Mouse (Mus musculus) frontal cortex, postnatal 25 days (tissue): ENCODE data around the gene Grik3.

Source experiments
- DNase-seq, 2 experiments: peaks; one replicate each; pipeline ENCODE4 v3.0.0; 2022; ENCODE audit warnings: low spot score in 2 of 2

The Grik3 gene

DNA sequence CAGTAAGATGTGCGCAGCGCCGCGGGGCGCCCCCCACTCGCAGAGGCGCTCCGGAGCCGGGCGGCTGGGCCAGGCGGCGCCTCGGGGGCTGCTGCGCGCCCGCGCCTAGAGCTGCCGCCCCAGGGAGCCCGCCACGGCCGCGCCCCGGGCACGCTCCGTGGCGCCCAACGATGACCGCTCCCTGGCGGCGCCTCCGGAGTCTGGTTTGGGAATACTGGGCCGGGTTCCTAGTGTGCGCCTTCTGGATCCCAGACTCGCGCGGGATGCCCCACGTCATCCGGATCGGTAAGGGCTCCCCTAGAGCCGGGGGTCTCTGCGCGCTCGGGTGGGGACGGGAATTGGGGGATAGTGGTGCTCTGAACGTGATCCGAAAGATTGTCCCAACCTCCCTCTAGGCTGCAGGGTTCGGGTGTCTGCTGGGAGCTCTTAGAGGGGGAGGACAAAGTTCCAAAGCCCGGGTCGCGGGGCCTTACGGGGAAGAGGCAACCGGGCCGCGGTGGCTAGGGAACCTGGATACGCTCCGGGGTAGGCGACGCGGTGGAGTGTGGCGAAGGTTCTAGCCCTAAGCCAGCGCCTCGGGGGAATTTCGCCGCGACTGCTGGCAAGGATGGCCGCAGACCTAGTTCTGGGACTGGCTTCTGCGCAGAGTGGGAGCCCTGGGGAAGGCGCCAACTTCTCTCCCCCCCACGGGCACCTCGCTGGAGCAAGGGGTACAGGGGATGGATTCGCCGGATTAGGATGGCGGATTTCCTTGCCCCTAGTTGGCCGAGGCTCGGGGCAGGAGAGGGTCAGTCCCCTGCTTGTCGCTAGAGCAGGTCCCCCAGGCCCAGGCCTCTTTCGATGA is at the start of gene Grik3:
Grik3 (plus strand) TSS at position 40 of the 844 bp plus-strand sequence.
- no peak for DNase-seq

DNA sequence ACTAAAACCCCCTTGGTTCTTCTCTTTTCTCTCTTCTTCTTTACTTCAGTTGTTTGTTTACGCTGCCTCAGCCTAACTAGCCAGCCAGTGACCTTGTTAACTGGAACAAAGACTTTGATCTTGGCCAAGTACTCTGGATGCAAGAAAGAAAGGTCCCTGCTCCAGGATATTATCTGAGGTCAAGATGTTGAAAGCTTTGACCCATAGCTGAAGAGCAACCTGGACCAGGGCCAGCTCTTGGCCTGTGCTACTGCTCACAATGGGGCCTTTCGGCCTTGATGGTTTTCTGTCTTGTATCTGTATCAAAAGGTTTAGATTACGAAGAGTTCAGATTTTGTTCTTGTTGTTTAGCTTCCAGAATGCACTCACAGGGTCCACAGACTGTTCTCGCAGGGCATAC is 48.7 kb upstream of the Grik3 start:
- DNase-seq = no peak

DNA sequence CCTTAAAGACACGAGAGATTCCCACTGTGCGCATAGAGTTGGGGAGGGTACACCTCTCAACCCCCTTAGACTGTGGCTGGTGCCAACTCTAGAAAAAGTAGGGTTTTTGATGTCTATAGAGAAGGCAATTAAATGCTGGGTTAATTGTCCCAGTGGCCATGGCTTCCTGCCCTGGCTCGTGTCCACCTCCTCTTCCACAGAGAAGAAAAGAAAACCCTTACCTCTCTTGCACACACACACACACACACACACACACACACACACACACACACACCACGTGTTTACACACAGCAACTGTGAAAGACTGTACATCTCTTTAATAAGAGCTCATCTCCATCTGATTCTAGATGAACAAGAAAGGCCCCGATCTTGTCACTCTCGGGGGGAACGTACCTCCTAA is 46.1 kb upstream of the Grik3 start:
- DNase-seq = no peak

DNA sequence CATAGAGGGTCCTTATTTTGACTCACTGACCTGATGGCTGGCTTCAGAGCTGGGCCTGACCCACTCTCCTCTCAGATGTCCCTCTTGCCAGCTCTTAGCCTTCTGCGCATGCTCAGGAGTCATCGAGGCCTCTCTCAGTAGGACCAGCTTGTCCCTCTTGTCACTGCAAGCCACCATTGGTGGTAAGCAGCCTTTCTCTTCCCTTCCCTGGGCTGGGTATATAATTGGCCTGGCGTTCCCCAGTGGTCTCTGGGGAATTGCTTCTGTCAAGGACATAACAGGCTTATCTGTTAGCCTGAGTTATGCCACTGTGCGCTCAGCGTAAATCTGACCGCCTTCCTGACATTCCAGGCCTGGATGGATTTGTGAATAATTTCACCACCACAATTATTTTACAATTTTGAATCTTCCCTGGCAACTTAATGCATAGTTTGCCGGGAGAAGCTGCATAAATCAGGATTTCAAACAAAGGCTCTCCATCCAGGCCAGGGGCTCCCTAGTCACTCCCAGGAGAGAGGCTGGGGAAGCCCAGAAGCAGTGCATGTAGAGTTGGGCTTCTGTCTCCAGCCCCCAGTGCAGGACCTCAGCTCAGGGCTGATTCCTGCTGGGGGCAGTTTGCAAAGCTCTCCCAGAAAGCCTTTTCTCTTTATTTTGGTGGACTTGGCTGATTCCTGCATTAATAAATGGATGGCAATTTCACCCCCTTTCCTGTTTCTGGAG is 39.7 kb upstream of the Grik3 start:
- DNase-seq = no peak

DNA sequence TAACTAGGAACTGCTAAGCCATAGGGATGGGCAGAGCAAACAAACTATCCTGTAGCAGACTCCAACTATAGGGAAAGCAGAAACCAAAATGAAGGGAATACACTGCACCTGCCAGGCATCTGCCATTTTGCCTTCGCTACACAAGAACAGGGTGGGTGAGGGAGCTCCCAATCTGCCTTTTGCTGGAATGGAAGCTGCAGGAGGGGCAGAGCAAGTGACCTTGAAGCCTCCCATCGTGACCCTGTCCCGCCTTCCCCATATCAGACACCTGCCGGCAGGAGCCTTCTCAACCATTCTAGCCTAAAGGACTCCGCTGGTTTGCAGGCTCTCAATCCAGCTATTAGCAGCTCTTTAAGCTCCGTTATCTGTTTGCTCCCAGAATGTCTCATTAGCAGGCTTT is 38.7 kb upstream of the Grik3 start:
- DNase-seq = no peak

DNA sequence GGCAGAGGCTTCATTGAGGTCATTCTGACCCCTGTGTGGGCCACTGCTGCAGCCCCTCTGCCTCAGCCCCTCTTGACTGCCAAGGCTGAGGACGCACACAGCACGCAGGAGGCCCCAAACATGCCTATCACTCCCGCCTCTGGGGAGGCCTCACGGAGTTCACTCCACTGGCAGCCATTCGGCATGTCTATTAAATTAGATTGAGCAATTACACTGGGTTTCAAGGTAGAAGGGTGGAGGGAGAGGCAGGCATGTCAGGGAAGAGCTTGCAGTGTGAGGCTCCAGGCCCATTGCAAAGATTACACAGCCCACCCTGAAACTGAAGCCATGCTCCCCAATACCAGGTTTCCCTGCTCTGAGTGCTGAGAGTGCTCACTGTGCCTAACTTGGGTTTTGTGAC is 34.0 kb upstream of the Grik3 start:
- DNase-seq = no peak

DNA sequence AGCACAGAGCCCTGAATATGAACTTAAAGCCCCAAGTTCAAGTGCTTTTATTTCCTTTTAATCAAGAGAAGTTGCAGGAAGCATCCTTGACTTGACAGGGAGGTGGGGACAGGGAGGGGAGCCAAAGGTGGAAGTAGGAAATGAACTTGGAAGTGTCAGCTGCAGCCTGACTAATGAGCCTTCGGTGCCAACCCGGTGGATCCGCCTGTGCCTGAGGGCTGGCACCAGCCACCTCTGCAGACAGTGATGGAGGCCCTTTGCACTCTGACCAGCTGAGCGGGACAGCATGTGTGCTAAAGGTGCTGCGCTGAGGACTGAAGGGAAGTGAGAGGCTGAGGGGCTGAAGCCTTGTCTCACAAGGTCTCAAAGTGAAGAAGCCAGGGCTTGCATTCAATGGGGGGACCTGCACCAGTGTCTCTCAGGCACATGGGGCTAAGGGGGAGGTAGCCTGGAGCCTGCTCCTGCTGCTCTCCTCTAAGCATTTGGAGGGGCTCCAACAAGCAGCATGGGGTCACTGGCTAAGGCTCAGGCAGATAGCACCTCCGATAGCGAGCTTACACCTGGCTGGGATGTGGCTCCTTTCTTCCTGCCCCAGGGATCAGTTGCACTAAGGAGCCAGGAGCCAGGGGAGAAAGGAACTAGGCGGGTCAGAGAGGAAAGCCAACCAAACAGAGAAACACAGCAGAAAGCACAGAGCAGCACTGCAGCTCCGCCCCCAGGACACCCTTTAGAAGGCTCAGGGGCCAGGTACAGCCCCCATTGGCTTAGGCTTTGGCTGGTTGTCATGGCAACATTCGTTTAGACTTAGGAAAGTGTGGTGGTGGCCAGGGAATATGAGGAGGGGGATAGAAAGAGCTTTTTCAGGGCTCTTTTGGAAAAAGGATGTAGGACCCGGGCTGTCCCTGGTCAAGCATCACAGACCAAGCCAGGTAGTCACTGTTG is 33.1 kb upstream of the Grik3 start:
- DNase-seq = no peak

DNA sequence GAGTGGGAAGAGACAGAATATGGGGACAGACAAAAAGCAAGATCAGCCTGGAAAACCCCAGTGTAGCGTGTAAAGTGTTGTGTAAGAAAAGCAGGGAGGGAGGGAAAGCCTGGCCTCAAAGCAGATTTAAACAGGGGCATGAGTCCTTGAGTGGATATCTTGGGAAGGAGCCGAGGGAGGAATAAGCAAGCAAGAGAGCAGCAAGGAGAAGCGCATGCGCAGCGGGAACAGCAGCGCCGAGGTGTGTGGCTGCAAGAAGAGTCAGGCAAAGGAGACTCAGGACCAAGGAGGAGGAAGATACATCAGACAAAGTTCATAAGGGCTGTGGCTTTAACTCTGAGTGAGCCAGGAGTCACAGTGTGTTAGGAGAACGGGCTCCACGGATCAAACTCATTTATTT is 30.7 kb upstream of the Grik3 start:
- DNase-seq = no peak

DNA sequence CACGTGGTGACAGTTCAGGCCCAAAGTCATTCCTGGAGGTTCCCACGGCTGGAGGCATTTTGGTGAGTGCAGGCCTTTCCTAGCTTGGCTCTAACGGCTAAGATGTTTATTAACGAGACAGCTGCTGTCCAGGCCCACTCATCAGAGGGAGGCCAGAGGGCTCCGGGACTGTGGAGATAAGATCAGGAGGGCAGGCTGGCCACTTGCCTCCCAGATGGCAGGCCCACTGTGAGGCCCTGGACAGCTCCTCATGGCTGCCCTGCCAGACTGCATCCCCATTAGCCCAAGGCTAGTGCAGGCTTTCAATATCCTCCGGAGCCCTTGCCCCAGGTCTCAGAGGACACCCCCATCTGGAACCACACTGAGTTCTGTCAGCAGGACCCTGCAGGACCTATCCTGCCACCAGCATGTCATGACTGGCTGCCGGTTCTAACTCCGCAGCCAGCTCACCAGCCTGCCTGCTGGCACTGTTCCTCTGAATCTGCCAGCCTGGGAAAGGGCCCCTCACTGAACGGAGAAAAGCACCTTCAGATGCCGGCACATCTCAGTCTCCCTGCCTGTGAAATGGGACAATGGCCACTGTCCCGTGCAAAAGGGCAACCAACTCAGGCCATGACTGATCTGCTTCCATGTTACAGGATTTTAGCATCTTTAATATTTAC is 20.7 kb upstream of the Grik3 start:
- DNase-seq = no peak

DNA sequence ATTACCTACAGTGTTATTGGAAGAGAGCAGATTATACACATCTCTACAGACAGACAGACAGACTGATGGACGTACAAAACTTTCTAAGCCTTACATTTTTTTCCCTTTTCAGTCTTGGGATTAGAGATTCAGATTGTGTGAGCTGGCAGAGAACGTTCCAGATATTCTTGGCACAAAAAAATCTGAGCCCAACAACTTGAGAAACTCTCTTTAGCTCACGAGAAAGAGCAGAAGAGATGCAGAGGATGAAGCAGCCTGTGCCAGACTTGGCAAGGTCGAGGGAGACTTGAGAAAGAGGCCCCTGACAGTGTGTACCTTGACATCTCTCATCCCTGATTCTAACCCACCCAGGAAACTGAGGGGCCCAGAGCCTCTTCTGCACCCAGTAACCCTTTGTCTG is 15.6 kb upstream of the Grik3 start:
- DNase-seq = no peak

DNA sequence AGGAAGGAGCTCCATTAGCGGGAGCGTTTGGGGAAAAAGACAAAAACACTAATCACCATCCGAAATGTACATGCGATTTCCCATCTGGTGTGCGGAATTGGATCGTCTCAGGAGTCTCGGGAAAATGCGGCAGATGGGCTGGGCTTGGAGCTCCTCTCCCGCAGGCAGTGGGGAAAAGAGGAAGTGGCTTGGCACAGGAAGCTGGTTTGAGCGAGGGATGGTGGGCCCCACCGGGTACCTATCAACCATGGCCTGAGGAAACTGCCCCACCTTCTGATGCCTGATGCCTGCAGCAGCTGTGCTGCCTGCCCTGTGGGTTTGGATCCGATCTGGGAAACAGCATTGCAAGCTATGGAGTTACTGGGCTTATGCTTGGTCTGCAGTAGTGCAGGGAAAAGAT is 12.4 kb upstream of the Grik3 start:
- peak in 1 of 2 experiments; percentile 33 for DNase-seq

DNA sequence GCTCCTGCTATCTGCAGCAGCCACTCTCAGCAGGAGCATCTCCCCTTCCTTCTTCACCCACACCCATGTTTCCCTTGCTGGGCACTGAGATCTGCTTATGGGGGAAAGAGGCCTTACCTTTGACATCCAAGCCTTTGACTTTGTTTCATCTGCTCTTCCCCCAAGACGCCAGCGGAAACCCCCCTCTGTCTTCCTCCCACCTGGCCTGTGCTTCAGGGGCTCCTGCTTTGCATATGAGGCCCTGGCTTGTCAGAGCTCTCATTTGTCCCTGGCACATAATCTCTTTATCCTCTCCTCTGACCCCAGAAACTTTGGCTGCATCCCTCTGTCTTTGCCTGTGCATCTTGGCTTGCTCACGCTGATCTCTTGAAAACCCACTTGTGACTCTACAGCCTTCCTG is 9.2 kb upstream of the Grik3 start:
- DNase-seq = no peak

DNA sequence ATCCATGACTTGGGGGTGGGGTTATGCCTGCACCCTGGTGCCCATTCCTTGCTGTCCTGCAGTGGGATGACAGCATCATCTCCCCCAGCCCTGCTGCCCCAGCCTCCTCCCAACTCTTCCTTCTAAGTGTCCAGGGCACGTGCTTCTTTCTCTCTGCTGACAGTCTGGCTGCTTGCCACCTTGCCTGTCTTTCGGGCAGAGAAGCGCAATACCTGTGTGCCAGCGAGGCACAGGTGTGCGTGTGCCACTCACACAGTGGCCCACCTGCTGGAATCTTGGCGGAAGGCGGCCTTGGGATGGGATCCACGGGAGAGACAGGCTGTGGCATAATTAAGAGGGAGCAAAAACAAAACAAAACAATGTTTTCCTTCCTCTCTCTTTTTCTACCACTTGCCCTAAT is 6.4 kb upstream of the Grik3 start:
- no peak for DNase-seq

DNA sequence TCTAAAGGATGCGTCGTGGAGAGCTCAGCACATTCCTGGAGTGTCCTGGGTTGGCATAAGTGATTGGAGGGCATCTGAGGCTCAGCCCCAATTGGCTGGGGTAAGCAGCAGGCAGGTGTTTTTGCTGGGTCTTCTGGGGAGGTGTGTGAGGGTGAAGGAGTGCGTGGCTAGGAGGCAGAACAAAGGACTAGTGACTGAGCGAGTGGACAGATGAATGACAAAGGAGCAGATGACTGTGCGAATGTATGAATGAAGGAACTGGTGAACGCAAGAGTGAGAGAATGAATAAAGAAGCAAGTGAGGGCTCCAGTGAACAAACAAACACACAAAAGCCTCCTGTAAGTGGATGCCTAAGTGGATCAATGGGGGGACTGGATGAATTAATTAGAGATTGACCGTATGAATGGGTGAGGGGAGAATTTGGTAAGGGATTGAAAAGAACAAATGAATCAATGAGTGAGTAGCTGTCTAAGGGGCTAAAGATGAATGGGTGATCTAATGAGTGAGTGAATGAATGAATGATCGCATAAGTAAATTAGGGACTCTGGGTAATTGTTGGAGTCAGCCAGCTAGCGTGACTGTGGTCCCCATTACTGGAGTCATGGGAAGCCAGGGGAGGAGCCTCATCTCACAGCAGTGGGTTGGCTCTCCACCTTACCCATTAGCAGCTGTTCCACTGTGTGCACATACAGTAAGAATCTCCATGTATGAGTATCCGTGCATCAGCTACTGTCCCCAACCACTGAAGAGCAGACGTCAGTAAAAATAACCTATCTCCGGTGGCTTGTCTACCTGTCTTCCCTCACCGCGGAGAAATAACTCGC is 4.9 kb upstream of the Grik3 start:
- DNase-seq = no peak

DNA sequence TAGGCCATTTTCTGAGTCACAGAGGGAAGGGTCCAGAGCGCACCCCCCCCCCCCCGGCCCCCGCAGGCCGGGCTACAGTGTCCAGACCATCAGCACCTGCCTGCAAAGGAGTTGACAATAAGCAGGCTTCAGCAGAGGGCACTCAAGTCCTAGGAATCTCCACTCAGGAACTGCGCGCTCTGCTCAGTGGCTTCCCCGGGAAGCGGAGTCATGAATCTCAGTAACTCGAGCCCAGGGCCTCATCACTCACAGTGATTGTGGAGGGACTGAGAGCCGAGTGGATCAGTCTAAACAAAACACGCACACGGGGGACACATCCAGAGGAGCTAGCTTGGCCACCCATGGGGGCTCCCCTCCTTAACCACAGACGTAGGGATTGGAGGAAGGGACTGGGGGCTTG is 3.9 kb upstream of the Grik3 start:
- DNase-seq = no peak

DNA sequence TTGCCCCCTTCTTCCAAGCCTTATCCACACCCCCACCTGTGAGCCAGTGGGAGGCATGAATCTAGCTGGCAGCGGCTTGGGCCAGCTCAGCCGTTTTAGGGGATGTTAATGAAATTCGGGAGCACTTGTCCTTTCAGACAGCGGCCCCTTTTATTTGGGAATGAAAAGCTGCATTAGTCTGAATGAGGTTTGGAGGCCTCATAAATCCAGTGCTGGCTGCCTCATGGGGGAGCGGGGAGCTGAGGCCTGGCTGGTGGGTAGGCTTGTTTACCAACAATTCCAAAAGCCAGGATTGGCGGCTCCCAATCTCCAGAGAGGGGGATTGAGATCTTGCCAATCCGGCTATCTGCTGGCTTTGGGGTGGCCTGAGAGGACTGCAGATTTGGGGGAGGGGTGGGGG is 3.5 kb upstream of the Grik3 start:
- DNase-seq = no peak

DNA sequence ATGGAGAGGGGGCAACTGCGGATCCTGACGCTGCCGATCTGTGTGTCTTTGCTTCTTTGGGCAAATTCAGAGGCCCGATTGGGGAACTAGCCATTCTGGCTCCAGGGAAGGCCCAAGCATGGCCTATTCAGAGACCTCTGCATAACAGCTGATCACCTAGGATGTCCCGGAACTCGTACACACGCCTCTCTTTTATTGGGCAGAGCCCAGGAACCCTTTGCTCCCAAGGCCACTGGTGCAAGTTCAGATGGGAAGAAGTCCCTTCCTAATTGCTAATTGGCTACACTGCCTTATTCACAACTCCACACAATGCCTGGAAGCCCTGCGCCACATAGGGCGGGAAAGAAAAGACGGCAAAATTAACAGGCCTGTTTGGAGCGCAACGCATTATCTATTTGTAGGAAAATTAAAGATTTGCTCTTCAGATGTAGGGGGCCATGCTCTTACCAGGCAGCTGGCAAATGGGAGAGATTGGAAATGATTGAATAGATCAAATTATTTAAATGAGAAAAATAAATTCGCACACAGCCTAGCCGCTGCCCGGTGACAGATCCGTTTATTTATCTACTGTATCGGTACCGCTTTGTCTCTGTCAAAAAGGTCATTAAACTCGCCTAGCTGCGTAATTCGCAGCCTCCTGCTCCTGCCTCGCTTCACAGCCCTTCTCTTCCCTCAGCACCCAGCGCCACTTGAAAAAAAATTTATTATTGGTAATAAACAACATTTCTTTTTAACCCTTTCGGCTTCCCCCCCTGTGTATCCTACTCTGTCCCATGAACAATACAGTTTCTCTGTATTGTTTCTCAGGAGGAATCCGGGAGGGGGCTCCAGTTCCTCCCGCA is 1.5 kb upstream of the Grik3 start:
- no peak for DNase-seq

DNA sequence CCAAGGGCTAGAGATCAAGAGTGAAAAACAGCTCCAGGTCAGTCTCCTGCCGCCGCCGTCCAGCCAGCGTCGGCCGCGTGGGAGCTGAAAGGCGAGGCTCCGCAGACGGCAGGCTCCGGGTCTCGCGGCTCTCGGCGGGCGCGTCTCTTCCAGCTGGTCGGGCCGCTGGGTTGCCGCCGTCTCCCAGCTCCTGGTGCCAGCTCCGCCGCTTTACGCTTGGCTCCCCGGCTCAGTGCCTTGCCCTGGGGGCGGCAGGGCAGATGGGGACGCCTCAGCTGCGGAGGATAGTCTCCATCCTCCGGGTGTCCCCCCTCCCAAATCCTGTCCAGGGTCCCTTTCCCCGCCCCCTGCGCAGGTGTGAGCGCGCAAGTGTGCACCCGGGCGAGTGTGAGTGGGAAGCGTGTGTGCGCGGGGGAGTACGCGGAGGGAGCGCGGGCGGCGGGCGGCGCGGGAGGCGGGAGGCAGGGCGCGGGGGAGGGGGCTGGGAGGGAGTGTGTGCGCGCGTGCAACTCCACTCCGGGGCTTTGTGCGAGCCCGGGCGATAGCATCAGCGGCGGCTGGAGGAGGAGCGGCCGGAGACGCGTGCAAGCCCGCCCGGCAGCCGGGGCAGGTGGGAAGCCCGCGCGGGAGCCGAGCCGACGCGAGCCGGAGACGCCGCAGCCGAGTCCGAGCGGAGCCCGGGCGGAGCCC is 454 bp upstream of the Grik3 start:
- DNase-seq = peak in 1 of 2 experiments; percentile 32

DNA sequence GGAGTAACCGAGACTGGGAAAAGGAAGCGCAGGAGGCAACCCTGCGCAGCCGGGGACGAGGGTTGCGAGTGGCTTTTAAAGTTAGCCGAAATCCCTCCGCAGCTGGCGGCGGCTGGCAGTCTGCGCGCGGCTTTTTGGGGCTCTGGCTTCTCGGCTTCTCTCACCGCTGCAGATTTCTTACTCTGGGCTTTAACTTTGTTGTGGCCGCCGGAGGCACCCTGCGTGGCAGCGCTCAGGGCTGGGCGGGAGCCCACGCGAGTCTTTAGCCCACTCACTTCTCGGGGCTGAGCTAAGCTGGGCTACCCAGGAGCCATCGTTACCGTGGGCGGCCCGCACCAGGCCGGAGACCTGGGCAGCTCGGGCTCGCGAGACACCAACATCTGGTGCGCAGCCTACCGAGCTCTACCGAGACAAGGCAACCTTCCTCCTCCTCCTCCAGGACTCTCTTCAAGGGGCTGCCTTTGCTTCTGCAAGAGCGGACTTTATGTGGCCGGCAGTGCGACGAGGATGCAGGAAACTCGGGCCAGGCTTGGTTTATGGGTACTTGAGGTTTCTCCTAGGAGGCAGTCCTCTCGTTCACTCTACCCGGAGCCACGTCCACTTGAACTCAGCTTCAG is 1.1 kb downstream of the Grik3 start:
- DNase-seq = no peak
